Comparison of ENCODE assay signal across 9 mouse cellular contexts in genomic region chr12:16008763-16009515, GRCm38 (mm10).
DNase-seq lines count a peak whose midpoint lies in the region; ATAC-seq lines count a peak whose summit lies in the region.
"Had no signal": no experiment of that assay in that cellular context is flagged by ENCODE, and none has a peak within 500 bp of the region (broad histone marks: within the 10 kb centered on the region; RNA-seq: fewer than 3 reads in every experiment).

No protein-coding gene starts in this region.

- DNase-seq in A20 (ENCODE audit: low read depth, low spot score) = peak; percentile 77
- peak; percentile 70 for DNase-seq in CD4-positive, CD25-positive, alpha-beta regulatory T cell, adult 2 months (ENCODE audit: low read depth, low spot score)
- peak; percentile 99 for DNase-seq in heart, adult 11 months
- no peak for DNase-seq in left cerebral cortex, postnatal 36 days (ENCODE audit: low spot score in 2 of 2)
- no peak for DNase-seq in layer of hippocampus, adult 9-10 months (ENCODE audit: low spot score)
- no peak for DNase-seq in urinary bladder, postnatal 4 days (ENCODE audit: low spot score in 2 of 2)

- WGBS in kidney, embryonic 15.5 days = 36% methylated on average over 3 of the region's 3 CpGs

- no peak overlapping the region for H3K4me2 ChIP-seq in kidney, embryonic 15.5 days
- H3K4me2 ChIP-seq: embryonic facial prominence, embryonic 15.5 days had no signal

- ATAC-seq in kidney, embryonic 15.5 days (replicated peaks; ENCODE audit: low FRiP score) = peak; percentile 89
- ATAC-seq in megakaryocyte, adult 5-6 weeks (ENCODE audit: poor library complexity, severe bottlenecking) = peak; percentile 46

- H3K27ac ChIP-seq in kidney, embryonic 15.5 days = peak overlapping the region; percentile 76
- H3K27ac ChIP-seq: embryonic facial prominence, embryonic 15.5 days had no signal

- no peaks in the 10 kb centered on the region for H3K36me3 ChIP-seq in kidney, embryonic 15.5 days
- H3K36me3 ChIP-seq: embryonic facial prominence, embryonic 15.5 days had no signal

- no peaks in the 10 kb centered on the region for H3K27me3 ChIP-seq in kidney, embryonic 15.5 days

- H3K9ac ChIP-seq in kidney, embryonic 15.5 days = no peak overlapping the region
- H3K9ac ChIP-seq: embryonic facial prominence, embryonic 15.5 days had no signal

- no peak overlapping the region for H3K4me3 ChIP-seq in kidney, embryonic 15.5 days (replicated peaks)
- H3K4me3 ChIP-seq: embryonic facial prominence, embryonic 15.5 days had no signal

- intact Hi-C loops in left cerebral cortex, postnatal 36 days (cut with DNase I) = no loop called here

- no peaks in the 10 kb centered on the region for H3K9me3 ChIP-seq in kidney, embryonic 15.5 days (replicated peaks)
- H3K9me3 ChIP-seq: embryonic facial prominence, embryonic 15.5 days had no signal

- peaks cover 27% of the 10 kb centered on the region for H3K4me1 ChIP-seq in kidney, embryonic 15.5 days

Comparison
In these comparisons a context has a peak if more than half of its experiments do, and no peak if none do; other contexts are left out.
1. DNase-seq: peak in A20 (single experiment), CD4-positive, CD25-positive, alpha-beta regulatory T cell, adult 2 months (single experiment) and heart, adult 11 months (single experiment); none in left cerebral cortex, postnatal 36 days (0 of 2), layer of hippocampus, adult 9-10 months (single experiment) and urinary bladder, postnatal 4 days (0 of 2).